Mouse (Mus musculus) neural tube, embryonic 15.5 days (tissue): ENCODE data around the gene Megf6. TPM values are rescaled to one million over a fixed set of nuclear protein-coding genes. Genes with fewer than 3 reads are reported as not detected.

ENCODE experiments used
- ATAC-seq: fragments of 200-750 bp; cut with Nextera tagmentation; 2 replicates; pipeline ENCODE4 v1.8.0; 2017; ENCODE audit warnings: mild to moderate bottlenecking, moderate TSS enrichment, moderate library complexity; ENCODE audit not compliant: low FRiP score
- H3K27ac ChIP-seq: fragments of 300-500 bp; sonication (generic); replicated peaks from 2 replicates; pipeline ENCODE4 v1.5.1; 2015; ENCODE audit warnings: mild to moderate bottlenecking, inconsistent platforms
- H3K27me3 ChIP-seq: fragments of 300-500 bp; sonication (generic); replicated peaks from 2 replicates; pipeline ENCODE4 v1.6.1; 2015; ENCODE audit warnings: inconsistent platforms
- H3K36me3 ChIP-seq: fragments of 300-500 bp; sonication (generic); 2 replicates; pipeline ENCODE4 v1.6.1; 2015; ENCODE audit warnings: inconsistent platforms
- H3K4me1 ChIP-seq: fragments of 300-500 bp; sonication (generic); 2 replicates; pipeline ENCODE4 v1.6.1; 2015; ENCODE audit warnings: inconsistent platforms
- H3K4me2 ChIP-seq: fragments of 300-500 bp; sonication (generic); 2 replicates; pipeline ENCODE4 v1.6.1; 2015; ENCODE audit warnings: inconsistent platforms, mild to moderate bottlenecking, moderate library complexity
- H3K4me3 ChIP-seq: fragments of 300-500 bp; sonication (generic); replicated peaks from 2 replicates; pipeline ENCODE4 v1.5.1; 2015; ENCODE audit warnings: mild to moderate bottlenecking, inconsistent platforms
- H3K9ac ChIP-seq: fragments of 300-500 bp; sonication (generic); replicated peaks from 2 replicates; pipeline ENCODE4 v1.6.1; 2015; ENCODE audit warnings: mild to moderate bottlenecking, inconsistent platforms
- H3K9me3 ChIP-seq: fragments of 300-500 bp; sonication (generic); replicated peaks from 2 replicates; pipeline ENCODE4 v1.6.1; 2016; ENCODE audit warnings: inconsistent platforms
- WGBS: fragments of 180-500 bp; shearing (Covaris S2); methylation state at CpG from one replicate; pipeline ENCODE4 v1.1.7; 2015; ENCODE audit warnings: mixed read lengths; 5-methylcytosine and 5-hydroxymethylcytosine counted together
- polyA plus RNA-seq: library from polyadenylated mRNA; unstranded; fragments of >200 nt; fragmentation: Nextera tagmentation; extraction: Ambion mirVana; gene quantifications from 2 replicates; pipeline ENCODE4 v1.2.1, GENCODE M21; 2015

The Megf6 gene
- polyA plus RNA-seq, 1 experiment from 2014 or later: 10.7 TPM

- no peaks in the 10 kb centered on the region for H3K4me1 ChIP-seq
- H3K27me3 ChIP-seq: no peaks in the 10 kb centered on the region
- no peak overlapping the region for H3K9ac ChIP-seq
- H3K27ac ChIP-seq: no peak overlapping the region
- H3K36me3 ChIP-seq: no peaks in the 10 kb centered on the region
- ATAC-seq: no peak
- no peaks in the 10 kb centered on the region for H3K9me3 ChIP-seq
- no peak overlapping the region for H3K4me2 ChIP-seq
- WGBS: 72% methylated on average over 7 of the region's 7 CpGs
- H3K4me3 ChIP-seq: no peak overlapping the region
These were observed 47.3 kb downstream of the Megf6 start for GRCm38 (mm10) chr4:154217711-154218350.

- Histone ChIP-seq H3K9me3 (no peaks in the 10 kb centered on the region), H3K27ac (no peak overlapping the region), H3K4me1 (peaks cover 17% of the 10 kb centered on the region), H3K36me3 (no peaks in the 10 kb centered on the region), H3K4me2 (no peak overlapping the region), H3K4me3 (no peak overlapping the region), H3K9ac (no peak overlapping the region), H3K27me3 (no peaks in the 10 kb centered on the region)
- 77% methylated on average over 6 of the region's 6 CpGs for WGBS
- no peak for ATAC-seq
These were observed 52.2 kb downstream of the Megf6 start for GRCm38 (mm10) chr4:154222773-154223172.

GRCm38 (mm10) chr4:154224267-154224969 lies 53.9 kb downstream of the Megf6 start:
- H3K4me1 ChIP-seq: peaks cover 17% of the 10 kb centered on the region
- H3K36me3 ChIP-seq: no peaks in the 10 kb centered on the region
- no peaks in the 10 kb centered on the region for H3K27me3 ChIP-seq
- no peaks in the 10 kb centered on the region for H3K9me3 ChIP-seq
- H3K27ac ChIP-seq: peak overlapping the region; percentile 15; the same call in 1 of the 2 replicates
- H3K9ac ChIP-seq: no peak overlapping the region
- no peak for ATAC-seq
- 25% methylated on average over 6 of the region's 6 CpGs for WGBS
- no peak overlapping the region for H3K4me3 ChIP-seq
- no peak overlapping the region for H3K4me2 ChIP-seq

GRCm38 (mm10) chr4:154224970-154225309 lies 54.4 kb downstream of the Megf6 start:
- peaks cover 17% of the 10 kb centered on the region for H3K4me1 ChIP-seq
- H3K4me3 ChIP-seq: no peak overlapping the region
- no peaks in the 10 kb centered on the region for H3K27me3 ChIP-seq
- WGBS: 38% methylated on average over 9 of the region's 9 CpGs
- no peaks in the 10 kb centered on the region for H3K36me3 ChIP-seq
- no peak for ATAC-seq
- H3K9me3 ChIP-seq: no peaks in the 10 kb centered on the region
- no peak overlapping the region for H3K9ac ChIP-seq
- peak overlapping the region; percentile 15; the same call in 1 of the 2 replicates for H3K27ac ChIP-seq
- no peak overlapping the region for H3K4me2 ChIP-seq

GRCm38 (mm10) chr4:154226678-154227077 lies 56.1 kb downstream of the Megf6 start:
- H3K4me2 ChIP-seq: no peak overlapping the region
- no peak for ATAC-seq
- no peak overlapping the region for H3K9ac ChIP-seq
- no peak overlapping the region for H3K27ac ChIP-seq
- no peaks in the 10 kb centered on the region for H3K27me3 ChIP-seq
- no peaks in the 10 kb centered on the region for H3K36me3 ChIP-seq
- peaks cover 17% of the 10 kb centered on the region for H3K4me1 ChIP-seq
- H3K4me3 ChIP-seq: no peak overlapping the region
- 86% methylated on average over 11 of the region's 11 CpGs for WGBS
- H3K9me3 ChIP-seq: no peaks in the 10 kb centered on the region

GRCm38 (mm10) chr4:154228336-154228735 lies 57.8 kb downstream of the Megf6 start:
- Histone ChIP-seq H3K27me3 (no peaks in the 10 kb centered on the region), H3K4me1 (peaks cover 17% of the 10 kb centered on the region), H3K4me2 (no peak overlapping the region), H3K27ac (no peak overlapping the region), H3K36me3 (no peaks in the 10 kb centered on the region), H3K4me3 (no peak overlapping the region), H3K9ac (no peak overlapping the region), H3K9me3 (no peaks in the 10 kb centered on the region)
- no peak for ATAC-seq
- 71% methylated on average over 11 of the region's 11 CpGs for WGBS

GRCm38 (mm10) chr4:154229569-154229968 lies 59.0 kb downstream of the Megf6 start:
- no peaks in the 10 kb centered on the region for H3K9me3 ChIP-seq
- no peaks in the 10 kb centered on the region for H3K36me3 ChIP-seq
- no peak for ATAC-seq
- H3K9ac ChIP-seq: no peak overlapping the region
- no peaks in the 10 kb centered on the region for H3K27me3 ChIP-seq
- no peak overlapping the region for H3K4me2 ChIP-seq
- WGBS: 94% methylated on average over 9 of the region's 9 CpGs
- no peak overlapping the region for H3K27ac ChIP-seq
- H3K4me3 ChIP-seq: no peak overlapping the region
- peaks cover 7% of the 10 kb centered on the region; the same call in 1 of the 2 replicates for H3K4me1 ChIP-seq

- H3K4me2 ChIP-seq: no peak overlapping the region
- ATAC-seq: no peak
- H3K4me3 ChIP-seq: no peak overlapping the region
- H3K9ac ChIP-seq: no peak overlapping the region
- H3K4me1 ChIP-seq: no peaks in the 10 kb centered on the region
- no peak overlapping the region for H3K27ac ChIP-seq
- no peaks in the 10 kb centered on the region for H3K9me3 ChIP-seq
- no peaks in the 10 kb centered on the region for H3K36me3 ChIP-seq
- no peaks in the 10 kb centered on the region for H3K27me3 ChIP-seq
- 82% methylated on average over 7 of the region's 7 CpGs for WGBS
These were observed 60.9 kb downstream of the Megf6 start for GRCm38 (mm10) chr4:154231380-154231779.

- no peak for ATAC-seq
- Histone ChIP-seq H3K9me3 (no peaks in the 10 kb centered on the region), H3K36me3 (no peaks in the 10 kb centered on the region), H3K4me3 (no peak overlapping the region), H3K9ac (no peak overlapping the region), H3K4me1 (peaks cover 7% of the 10 kb centered on the region), H3K27ac (no peak overlapping the region), H3K27me3 (no peaks in the 10 kb centered on the region), H3K4me2 (no peak overlapping the region)
- 72% methylated on average over 4 of the region's 4 CpGs for whole genome bisulfite sequencing
These were observed 61.8 kb downstream of the Megf6 start for GRCm38 (mm10) chr4:154232295-154232694.

- no peaks in the 10 kb centered on the region for H3K9me3 ChIP-seq
- H3K27me3 ChIP-seq: no peaks in the 10 kb centered on the region; the same call in 1 of the 2 replicates
- peaks cover 12% of the 10 kb centered on the region for H3K4me1 ChIP-seq
- H3K4me2 ChIP-seq: no peak overlapping the region
- no peaks in the 10 kb centered on the region for H3K36me3 ChIP-seq
- ATAC-seq: no peak
- H3K27ac ChIP-seq: no peak overlapping the region
- 79% methylated on average over 3 of the region's 3 CpGs for WGBS
- H3K4me3 ChIP-seq: no peak overlapping the region
- H3K9ac ChIP-seq: no peak overlapping the region
These were observed 65.5 kb downstream of the Megf6 start for GRCm38 (mm10) chr4:154236001-154236400.

- Histone ChIP-seq H3K9ac (no peak overlapping the region), H3K36me3 (no peaks in the 10 kb centered on the region), H3K4me3 (0 out of 2 replicates have a peak overlapping the region, but pooled peaks have one; percentile 9), H3K27me3 (no peaks in the 10 kb centered on the region; the same call in 1 of the 2 replicates), H3K27ac (no peak overlapping the region), H3K9me3 (no peaks in the 10 kb centered on the region), H3K4me2 (peak overlapping the region; percentile 53), H3K4me1 (peaks cover 12% of the 10 kb centered on the region)
- WGBS: 11% methylated on average over 10 of the region's 10 CpGs
- peak; percentile 49 for ATAC-seq
These were observed 66.4 kb downstream of the Megf6 start for GRCm38 (mm10) chr4:154236893-154237292.

- no peak overlapping the region for H3K27ac ChIP-seq
- H3K4me3 ChIP-seq: peak overlapping the region; percentile 9; the same call in 1 of the 2 replicates
- H3K4me2 ChIP-seq: peak overlapping the region; percentile 53
- WGBS: 6% methylated on average over 8 of the region's 9 CpGs
- H3K4me1 ChIP-seq: peaks cover 12% of the 10 kb centered on the region
- no peaks in the 10 kb centered on the region for H3K9me3 ChIP-seq
- no peaks in the 10 kb centered on the region for H3K36me3 ChIP-seq
- H3K27me3 ChIP-seq: no peaks in the 10 kb centered on the region; the same call in 1 of the 2 replicates
- no peak overlapping the region for H3K9ac ChIP-seq
- ATAC-seq: no peak
These were observed 66.8 kb downstream of the Megf6 start for GRCm38 (mm10) chr4:154237306-154237705.
